Mouse (Mus musculus) thymus, adult 2 months (tissue): ENCODE measurements around the gene Lars2.

ENCODE experiments used
- CTCF ChIP-seq: fragments of 200-500 bp; IDR thresholded peaks from 2 replicates; pipeline ENCODE4 v1.5.1; 2012; ENCODE audit warnings: mild to moderate bottlenecking, control low read depth, low read length, moderate library complexity, borderline replicate concordance; ENCODE audit not compliant: control insufficient read depth, poor library complexity, insufficient read depth; ENCODE audit errors: extremely low read depth
- POLR2A ChIP-seq: fragments of 200-500 bp; IDR thresholded peaks from 2 replicates; pipeline ENCODE4 v1.6.1; 2012; ENCODE audit warnings: mild to moderate bottlenecking, low read length, control low read depth, moderate library complexity; ENCODE audit not compliant: control insufficient read depth, poor library complexity, insufficient read depth; ENCODE audit errors: extremely low read depth

DNA sequence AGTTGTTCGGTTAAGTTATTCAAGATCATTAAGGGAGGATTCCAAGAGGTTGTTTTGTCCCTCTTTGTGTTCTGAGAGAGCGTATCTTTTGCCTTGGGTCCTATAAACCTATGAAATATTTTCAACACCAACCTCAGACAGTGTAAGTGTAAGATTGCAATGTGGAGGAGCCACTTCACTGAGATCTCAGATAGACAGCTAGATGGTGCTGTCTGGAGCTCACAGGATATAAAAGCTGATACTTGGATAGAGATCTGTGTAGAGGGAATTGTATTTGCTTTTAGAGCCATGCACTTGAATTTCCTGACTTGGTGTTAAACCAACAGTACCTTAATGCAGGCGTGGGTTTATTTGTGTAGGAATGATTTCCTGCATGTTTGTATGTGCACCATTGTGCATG is 35.5 kb downstream of the Lars2 start:
- TF ChIP-seq CTCF: no peak
- TF ChIP-seq POLR2A: no peak
